Mouse (Mus musculus) kidney, adult 11 months (tissue): ENCODE measurements at regions not wholly inside any gene's neighbourhood (a gene's known extent, or its start where the extent isn't known, plus 50 kb on each side); places are given as distances from the start of the nearest gene placed in this dataset.

Experiments
- DNase-seq: peaks from one replicate; pipeline ENCODE4 v3.0.0; 2022

- no peak for DNase-seq
These were observed 184.0 kb upstream of the Nlrp1b start for GRCm38 (mm10) chr11:71414403-71415140.

- no peak for DNase-seq
These were observed 184.9 kb upstream of the Nlrp1b start for GRCm38 (mm10) chr11:71415451-71415850.

GRCm38 (mm10) chr11:71422291-71422840 lies 191.8 kb upstream of the Nlrp1b start:
- no peak for DNase-seq

- DNase-seq: peak; percentile 34
These were observed 192.7 kb upstream of the Nlrp1b start for GRCm38 (mm10) chr11:71423242-71423641.

- no peak for DNase-seq
These were observed 194.3 kb upstream of the Nlrp1b start for GRCm38 (mm10) chr11:71424879-71425278.

- no peak for DNase-seq
These were observed 199.2 kb upstream of the Nlrp1b start for GRCm38 (mm10) chr11:71429739-71430138.

- DNase-seq: no peak
These were observed 203.7 kb upstream of the Nlrp1b start for GRCm38 (mm10) chr11:71434241-71434640.

- no peak for DNase-seq
These were observed 204.4 kb upstream of the Nlrp1b start for GRCm38 (mm10) chr11:71434886-71435285.

GRCm38 (mm10) chr11:71435745-71436144 lies 205.2 kb upstream of the Nlrp1b start:
- DNase-seq: no peak

- DNase-seq: no peak
These were observed 205.8 kb upstream of the Nlrp1b start for GRCm38 (mm10) chr11:71436335-71436734.

GRCm38 (mm10) chr11:71436801-71437200 lies 206.3 kb upstream of the Nlrp1b start:
- no peak for DNase-seq

- DNase-seq: no peak
These were observed 209.3 kb upstream of the Nlrp1b start for GRCm38 (mm10) chr11:71439871-71440270.

- DNase-seq: no peak
These were observed 209.9 kb upstream of the Nlrp1b start for GRCm38 (mm10) chr11:71440392-71440791.

- no peak for DNase-seq
These were observed 213.5 kb upstream of the Nlrp1b start for GRCm38 (mm10) chr11:71444056-71444455.

- DNase-seq: no peak
These were observed 216.1 kb upstream of the Nlrp1b start for GRCm38 (mm10) chr11:71446641-71447040.

- DNase-seq: no peak
These were observed 217.6 kb upstream of the Nlrp1b start for GRCm38 (mm10) chr11:71447841-71448745.

- no peak for DNase-seq
These were observed 249.6 kb upstream of the Nlrp1b start for GRCm38 (mm10) chr11:71480094-71480493.

- DNase-seq: no peak
These were observed 251.9 kb upstream of the Wscd1 start for GRCm38 (mm10) chr11:71497863-71498262.

- no peak for DNase-seq
These were observed 251.4 kb upstream of the Wscd1 start for GRCm38 (mm10) chr11:71498299-71498698.

GRCm38 (mm10) chr11:71502156-71502555 lies 247.6 kb upstream of the Wscd1 start:
- DNase-seq: no peak

GRCm38 (mm10) chr11:71512271-71513066 lies 237.3 kb upstream of the Wscd1 start:
- no peak for DNase-seq

- DNase-seq: peak; percentile 61
These were observed 236.7 kb upstream of the Wscd1 start for GRCm38 (mm10) chr11:71513067-71513350.

- peak; percentile 43 for DNase-seq
These were observed 234.5 kb upstream of the Wscd1 start for GRCm38 (mm10) chr11:71515264-71515663.
